Mouse (Mus musculus) midbrain, embryonic 14.5 days (tissue): ENCODE measurements around the gene 4930572O03Rik. TPM values are rescaled to one million over a fixed set of nuclear protein-coding genes. Genes with fewer than 3 reads are reported as not detected.
"Not testable (repeated sequence)": the region's sequence is repeated elsewhere in the genome, so short reads cannot be mapped to it uniquely, and the experiment has no call there.

Experiments
- ATAC-seq: fragments of 200-750 bp; cut with Nextera tagmentation; 2 replicates; pipeline ENCODE4 v1.8.0; 2017; ENCODE audit warnings: moderate number of reproducible peaks, moderate library complexity; ENCODE audit not compliant: low FRiP score, low TSS enrichment
- DNase-seq: peaks from one replicate; pipeline ENCODE4 v3.0.0-alpha.2; 2015
- H3K27ac ChIP-seq: fragments of 300-500 bp; sonication (generic); replicated peaks from 2 replicates; pipeline ENCODE4 v1.5.1; 2014; ENCODE audit warnings: mild to moderate bottlenecking, low read depth, low read length, moderate library complexity
- H3K27me3 ChIP-seq: fragments of 300-500 bp; sonication (generic); 2 replicates; pipeline ENCODE4 v1.6.1; 2014; ENCODE audit warnings: low read length, control low read depth, mixed read lengths; ENCODE audit not compliant: control insufficient read depth, insufficient read depth
- H3K36me3 ChIP-seq: fragments of 300-500 bp; sonication (generic); 2 replicates; pipeline ENCODE4 v1.6.1; 2014; ENCODE audit warnings: low read length, control low read depth; ENCODE audit not compliant: control insufficient read depth, insufficient read depth
- H3K4me1 ChIP-seq: fragments of 300-500 bp; sonication (generic); 2 replicates; pipeline ENCODE4 v1.6.1; 2014; ENCODE audit warnings: mild to moderate bottlenecking, antibody characterized with exemption, low read length, control low read depth; ENCODE audit not compliant: control insufficient read depth, insufficient read depth
- H3K4me2 ChIP-seq: fragments of 300-500 bp; sonication (generic); 2 replicates; pipeline ENCODE4 v1.6.1; 2014; ENCODE audit warnings: mild to moderate bottlenecking, low read length, moderate library complexity
- H3K4me3 ChIP-seq: fragments of 300-500 bp; sonication (generic); replicated peaks from 2 replicates; pipeline ENCODE4 v1.5.1; 2014; ENCODE audit warnings: low read depth, low read length
- H3K9ac ChIP-seq: fragments of 300-500 bp; sonication (generic); replicated peaks from 2 replicates; pipeline ENCODE4 v1.6.1; 2014; ENCODE audit warnings: mild to moderate bottlenecking, low read length, moderate library complexity
- H3K9me3 ChIP-seq: fragments of 300-500 bp; sonication (generic); 2 replicates; pipeline ENCODE4 v1.6.1; 2016; ENCODE audit warnings: low read length, control low read depth, mixed read lengths; ENCODE audit not compliant: control insufficient read depth
- WGBS: fragments of 180-500 bp; shearing (Covaris S2); extraction: QIAGEN DNeasy Blood & Tissue Kit; methylation state at CpG from one replicate; pipeline ENCODE4 v1.1.7; 2014; 5-methylcytosine and 5-hydroxymethylcytosine counted together
- polyA plus RNA-seq: library from polyadenylated mRNA; unstranded; fragments of >200 nt; fragmentation: Nextera tagmentation; extraction: Ambion mirVana; gene quantifications from 2 replicates; pipeline ENCODE4 v1.2.1, GENCODE M21; 2014

4930572O03Rik gene
- not detected in 2 replicates for polyA plus RNA-seq

DNA sequence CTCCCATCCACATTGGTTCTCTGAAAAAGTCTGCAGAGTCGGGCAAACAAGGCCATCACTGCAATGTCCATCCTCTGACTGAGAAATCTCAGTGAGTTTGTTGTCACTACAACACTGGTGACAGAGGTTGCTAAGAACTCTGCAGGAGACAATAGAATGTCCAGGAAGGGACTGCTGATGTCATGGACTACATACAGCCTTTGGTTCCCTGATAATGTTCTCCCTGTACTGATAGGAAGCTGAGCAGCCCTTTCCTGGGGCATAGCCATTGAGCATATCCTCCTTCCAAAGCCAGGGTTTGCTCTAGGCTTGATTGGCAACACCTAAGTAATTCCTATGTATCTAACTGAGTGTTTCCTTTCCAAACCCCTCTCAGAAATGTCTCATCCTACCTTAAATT, at the start of gene 4930572O03Rik:
Gene 4930572O03Rik (minus strand): TSS at position 101 of the 400 bp plus-strand sequence.
- H3K9me3 ChIP-seq, H3K27me3 ChIP-seq, ATAC-seq, H3K9ac ChIP-seq, H3K4me2 ChIP-seq, H3K27ac ChIP-seq, H3K36me3 ChIP-seq, H3K4me1 ChIP-seq, H3K4me3 ChIP-seq, DNase-seq: not testable (repeated sequence)
- WGBS: 73% methylated on average over 1 of the region's 1 CpGs

- H3K4me3 ChIP-seq, H3K36me3 ChIP-seq, H3K27ac ChIP-seq, H3K9ac ChIP-seq, ATAC-seq, H3K27me3 ChIP-seq, H3K9me3 ChIP-seq, H3K4me1 ChIP-seq, H3K4me2 ChIP-seq: not testable (repeated sequence)
- DNase-seq: peak; percentile 49
- WGBS: 25% methylated on average over 5 of the region's 5 CpGs
These were observed 46.0 kb upstream of the 4930572O03Rik start for GRCm38 (mm10) chr5:15702891-15703290.

- H3K9me3 ChIP-seq, H3K4me1 ChIP-seq, H3K9ac ChIP-seq, H3K4me3 ChIP-seq, H3K27ac ChIP-seq, H3K4me2 ChIP-seq, DNase-seq, H3K27me3 ChIP-seq, H3K36me3 ChIP-seq: not testable (repeated sequence)
- 42% methylated on average over 2 of the region's 2 CpGs for WGBS
- ATAC-seq: peak; percentile 63
These were observed 40.9 kb upstream of the 4930572O03Rik start for GRCm38 (mm10) chr5:15697719-15698118.

DNA sequence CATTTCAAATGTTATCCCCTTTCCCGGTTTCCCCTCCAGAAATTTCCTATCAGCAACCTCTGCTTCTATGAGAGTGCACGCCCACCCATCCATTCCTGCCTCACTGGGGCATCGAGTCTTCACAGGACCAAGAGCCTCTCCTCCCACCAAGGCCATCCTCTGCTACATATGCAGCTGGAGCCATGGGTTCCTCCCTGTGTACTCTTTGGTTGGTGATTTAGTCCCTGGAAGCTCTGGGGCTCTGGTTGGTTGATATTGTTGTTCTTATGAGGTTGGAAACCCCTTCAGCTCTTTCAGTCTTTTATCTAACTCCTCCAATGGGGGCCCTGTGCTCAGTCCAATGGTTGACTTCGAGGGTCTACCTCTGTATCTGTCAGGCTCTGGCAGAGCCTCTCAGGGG, 35.0 kb upstream of the 4930572O03Rik start:
- H3K9me3 ChIP-seq: peaks cover 13% of the 10 kb centered on the region
- not testable (repeated sequence) for H3K4me3 ChIP-seq, H3K27ac ChIP-seq, H3K27me3 ChIP-seq, H3K36me3 ChIP-seq, H3K4me2 ChIP-seq, DNase-seq, H3K9ac ChIP-seq, H3K4me1 ChIP-seq, ATAC-seq
- 80% methylated on average over 4 of the region's 4 CpGs for WGBS

DNA sequence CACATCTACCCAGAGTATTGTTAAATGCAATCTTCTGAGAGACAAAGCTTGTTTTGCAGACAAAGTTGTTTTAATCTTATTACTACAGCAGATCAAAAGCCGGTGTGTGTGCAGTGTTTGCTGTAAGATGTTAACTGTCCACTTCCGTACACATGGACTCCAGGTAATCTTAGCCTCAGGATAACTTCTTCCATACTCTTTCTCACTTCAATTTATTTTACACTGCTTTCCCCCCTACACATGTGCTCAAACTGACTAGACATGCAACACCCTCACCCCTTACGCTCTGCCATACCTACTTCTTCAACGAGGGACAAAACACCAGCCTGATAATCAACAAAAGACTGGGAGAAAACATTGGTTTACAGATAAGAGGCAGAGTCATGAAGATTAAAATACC, 34.0 kb upstream of the 4930572O03Rik start:
- H3K4me2 ChIP-seq, H3K4me3 ChIP-seq, H3K4me1 ChIP-seq, ATAC-seq, H3K9ac ChIP-seq, DNase-seq, H3K27ac ChIP-seq, H3K36me3 ChIP-seq, H3K27me3 ChIP-seq: not testable (repeated sequence)
- H3K9me3 ChIP-seq: peaks cover 16% of the 10 kb centered on the region
- 75% methylated on average over 4 of the region's 4 CpGs for WGBS

DNA sequence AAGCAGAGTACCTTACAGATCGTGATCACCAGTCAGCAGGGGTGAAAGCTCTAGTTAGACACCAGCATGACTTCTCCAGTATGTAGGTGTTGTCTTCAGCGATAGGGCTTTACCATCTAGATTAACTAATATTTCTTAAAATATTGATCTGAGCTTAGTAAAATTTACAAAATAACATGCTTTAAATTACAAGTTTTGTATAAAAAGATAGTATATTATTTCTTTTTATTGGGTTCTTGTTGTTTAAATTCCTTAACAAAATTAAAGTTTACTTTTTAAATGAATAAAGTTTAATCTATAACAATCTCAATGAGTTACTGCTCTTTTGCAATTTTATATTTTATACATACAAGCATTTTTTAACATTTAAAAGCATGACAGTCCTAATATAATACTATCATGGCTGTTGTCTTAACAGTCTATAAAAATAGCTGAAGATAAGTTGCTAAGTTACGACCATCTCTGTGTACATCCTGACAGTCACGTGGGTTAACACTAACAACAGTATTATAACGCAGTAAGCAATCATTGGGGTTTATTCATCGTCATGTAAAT, 32.9 kb upstream of the 4930572O03Rik start:
- DNase-seq, H3K27ac ChIP-seq, H3K27me3 ChIP-seq, H3K9ac ChIP-seq, H3K4me2 ChIP-seq, H3K36me3 ChIP-seq, H3K4me1 ChIP-seq, H3K4me3 ChIP-seq: not testable (repeated sequence)
- peak; percentile 85 for ATAC-seq
- 80% methylated on average over 6 of the region's 6 CpGs for WGBS
- H3K9me3 ChIP-seq: peaks cover 18% of the 10 kb centered on the region

GRCm38 (mm10) chr5:15688874-15689658, 32.2 kb upstream of the 4930572O03Rik start:
- not testable (repeated sequence) for H3K36me3 ChIP-seq, DNase-seq
- 60% methylated on average over 4 of the region's 4 CpGs for WGBS

DNA sequence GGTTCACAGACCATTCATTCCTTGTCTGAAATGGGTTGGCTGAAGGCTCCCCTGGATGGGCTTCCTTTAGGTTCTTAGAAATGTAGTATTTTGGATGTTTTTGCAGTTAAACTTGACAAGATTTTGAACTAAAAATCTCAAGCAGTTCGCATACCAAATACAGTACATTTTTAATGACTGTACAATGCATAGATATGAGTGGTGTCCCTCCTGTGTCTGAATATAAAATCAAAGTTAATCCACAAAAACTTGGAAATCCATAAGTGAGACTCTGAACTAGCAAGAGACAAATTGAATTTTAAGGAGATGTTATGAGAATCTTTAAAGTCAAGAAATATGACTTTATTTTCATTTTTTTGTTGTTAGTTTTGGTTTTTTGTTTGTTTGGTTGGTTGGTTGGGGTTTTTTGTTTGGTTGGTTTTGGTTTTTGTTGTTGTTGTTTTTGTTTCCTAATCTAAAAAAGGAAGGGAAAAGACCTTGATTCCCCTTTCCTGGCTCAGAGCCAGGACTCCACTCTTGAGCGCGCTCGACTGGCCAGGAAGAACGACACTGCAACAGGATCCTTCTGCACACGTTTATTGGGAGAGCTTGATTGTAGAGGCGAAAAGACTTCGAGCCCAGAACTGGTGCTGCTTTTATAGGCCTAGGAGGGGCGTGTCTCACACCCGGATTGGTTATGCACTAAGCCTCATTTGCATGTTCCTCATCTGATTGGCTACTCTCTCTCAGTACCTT, 24.6 kb upstream of the 4930572O03Rik start:
- H3K27me3 ChIP-seq, DNase-seq, H3K27ac ChIP-seq, H3K9ac ChIP-seq, H3K4me3 ChIP-seq, H3K4me2 ChIP-seq, H3K4me1 ChIP-seq, H3K36me3 ChIP-seq: not testable (repeated sequence)
- ATAC-seq: peak; percentile 82
- H3K9me3 ChIP-seq: peaks cover 12% of the 10 kb centered on the region
- 84% methylated on average over 7 of the region's 10 CpGs for WGBS

More at GRCm38 (mm10) chr5:15688874-15689658, 32.2 kb upstream of the 4930572O03Rik start:
- peak; percentile 79 for ATAC-seq
- H3K27me3 ChIP-seq, H3K9ac ChIP-seq, H3K27ac ChIP-seq, H3K4me2 ChIP-seq, H3K4me1 ChIP-seq, H3K4me3 ChIP-seq: not testable (repeated sequence)
- H3K9me3 ChIP-seq: peaks cover 19% of the 10 kb centered on the region
